Mouse (Mus musculus) midbrain, embryonic 15.5 days (tissue): ENCODE data around the gene Acadvl. TPM values are rescaled to one million over a fixed set of nuclear protein-coding genes. Genes with fewer than 3 reads are reported as not detected.
A peak's percentile ranks its signal among the peaks of the same experiment; 100 is the strongest.

Experiments
- ATAC-seq: fragments of 200-750 bp; cut with Nextera tagmentation; replicated peaks from 2 replicates; pipeline ENCODE4 v1.8.0; 2017; ENCODE audit warnings: moderate TSS enrichment
- H3K27ac ChIP-seq: fragments of 300-500 bp; sonication (generic); 2 replicates; pipeline ENCODE4 v1.5.1; 2015; ENCODE audit warnings: mild to moderate bottlenecking, inconsistent platforms
- H3K27me3 ChIP-seq: fragments of 300-500 bp; sonication (generic); replicated peaks from 2 replicates; pipeline ENCODE4 v1.6.1; 2015; ENCODE audit warnings: inconsistent platforms
- H3K36me3 ChIP-seq: fragments of 300-500 bp; sonication (generic); replicated peaks from 2 replicates; pipeline ENCODE4 v1.6.1; 2015; ENCODE audit warnings: inconsistent platforms
- H3K4me1 ChIP-seq: fragments of 300-500 bp; sonication (generic); 2 replicates; pipeline ENCODE4 v1.6.1; 2015; ENCODE audit warnings: inconsistent platforms
- H3K4me2 ChIP-seq: fragments of 300-500 bp; sonication (generic); 2 replicates; pipeline ENCODE4 v1.6.1; 2015; ENCODE audit warnings: inconsistent platforms, mild to moderate bottlenecking, moderate library complexity
- H3K4me3 ChIP-seq: fragments of 300-500 bp; sonication (generic); 2 replicates; pipeline ENCODE4 v1.5.1; 2015; ENCODE audit warnings: mild to moderate bottlenecking, inconsistent platforms
- H3K9ac ChIP-seq: fragments of 300-500 bp; sonication (generic); 2 replicates; pipeline ENCODE4 v1.6.1; 2015; ENCODE audit warnings: mild to moderate bottlenecking, inconsistent platforms
- H3K9me3 ChIP-seq: fragments of 300-500 bp; sonication (generic); 2 replicates; pipeline ENCODE4 v1.6.1; 2016; ENCODE audit warnings: inconsistent platforms
- WGBS: fragments of 180-500 bp; shearing (Covaris S2); methylation state at CpG from one replicate; pipeline ENCODE4 v1.1.7; 2015; ENCODE audit warnings: mixed read lengths; 5-methylcytosine and 5-hydroxymethylcytosine counted together
- polyA plus RNA-seq: library from polyadenylated mRNA; unstranded; fragments of >200 nt; fragmentation: Nextera tagmentation; extraction: Ambion mirVana; gene quantifications from 2 replicates; pipeline ENCODE4 v1.2.1, GENCODE M21; 2015

The Acadvl gene
- polyA plus RNA-seq, 1 experiment from 2014 or later, result 57.2 TPM

DNA sequence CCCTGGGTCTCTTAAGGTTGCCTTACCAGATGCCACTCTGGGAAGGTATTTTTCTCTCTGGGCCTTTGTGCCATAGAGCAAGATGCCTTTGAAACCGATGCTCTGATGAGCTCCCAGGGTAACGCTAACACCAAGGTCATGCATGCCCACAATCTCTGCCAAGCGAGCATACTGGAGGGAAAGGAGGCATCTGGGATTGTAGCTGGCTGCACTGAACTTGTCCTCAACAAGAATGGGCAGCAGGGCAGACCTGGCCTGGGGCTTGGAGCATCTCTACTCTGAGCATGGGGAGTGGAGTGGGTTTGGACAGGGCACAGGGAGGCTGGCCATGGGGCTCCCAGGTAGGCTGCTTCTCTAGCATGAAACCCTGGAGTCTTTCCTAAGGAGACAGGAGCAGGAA lies 1.8 kb downstream of the Acadvl start:
- no peak for ATAC-seq
- H3K4me3 ChIP-seq, result no peak overlapping the region
- no peaks in the 10 kb centered on the region for H3K9me3 ChIP-seq
- H3K4me1 ChIP-seq, result peaks cover 29% of the 10 kb centered on the region
- WGBS, result 87% methylated on average over 3 of the region's 3 CpGs
- H3K36me3 ChIP-seq, result peaks cover 48% of the 10 kb centered on the region
- H3K27ac ChIP-seq, result no peak overlapping the region
- H3K9ac ChIP-seq, result no peak overlapping the region
- H3K4me2 ChIP-seq, result no peak overlapping the region
- no peaks in the 10 kb centered on the region for H3K27me3 ChIP-seq

DNA sequence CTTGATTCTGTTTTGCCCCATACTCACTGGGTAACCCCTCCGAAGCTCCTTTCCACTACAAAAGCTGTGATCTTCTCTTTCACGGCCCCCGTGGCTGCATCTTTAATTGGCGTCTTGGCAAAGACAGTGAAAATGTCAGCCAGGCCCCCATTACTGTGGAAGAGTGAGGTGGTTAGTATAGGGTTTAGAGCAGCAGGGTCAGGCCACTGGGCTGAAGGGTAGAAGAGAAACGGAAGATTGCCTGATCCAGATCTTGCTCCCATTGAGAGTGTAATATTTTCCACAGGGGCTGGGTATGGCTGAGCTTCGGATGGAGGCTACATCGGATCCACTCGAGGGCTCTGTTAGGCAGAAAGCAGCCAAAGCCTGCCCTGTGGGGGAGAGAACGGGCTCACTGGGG lies 2.3 kb downstream of the Acadvl start:
- 87% methylated on average over 9 of the region's 9 CpGs for WGBS
- no peak overlapping the region for H3K4me3 ChIP-seq
- peaks cover 53% of the 10 kb centered on the region for H3K36me3 ChIP-seq
- H3K4me2 ChIP-seq, result no peak overlapping the region
- peaks cover 28% of the 10 kb centered on the region for H3K4me1 ChIP-seq
- H3K27me3 ChIP-seq, result no peaks in the 10 kb centered on the region
- H3K9ac ChIP-seq, result no peak overlapping the region
- ATAC-seq, result no peak
- no peak overlapping the region for H3K27ac ChIP-seq
- no peaks in the 10 kb centered on the region for H3K9me3 ChIP-seq

GRCm38 (mm10) chr11:70010961-70011360 lies 4.2 kb downstream of the Acadvl start:
- H3K9ac ChIP-seq, result no peak overlapping the region
- H3K27ac ChIP-seq, result no peak overlapping the region
- no peak overlapping the region for H3K4me2 ChIP-seq
- H3K27me3 ChIP-seq, result no peaks in the 10 kb centered on the region
- peaks cover 14% of the 10 kb centered on the region for H3K4me1 ChIP-seq
- WGBS, result 74% methylated on average over 10 of the region's 10 CpGs
- no peak overlapping the region for H3K4me3 ChIP-seq
- no peak for ATAC-seq
- peaks cover 71% of the 10 kb centered on the region for H3K36me3 ChIP-seq
- H3K9me3 ChIP-seq, result no peaks in the 10 kb centered on the region

DNA sequence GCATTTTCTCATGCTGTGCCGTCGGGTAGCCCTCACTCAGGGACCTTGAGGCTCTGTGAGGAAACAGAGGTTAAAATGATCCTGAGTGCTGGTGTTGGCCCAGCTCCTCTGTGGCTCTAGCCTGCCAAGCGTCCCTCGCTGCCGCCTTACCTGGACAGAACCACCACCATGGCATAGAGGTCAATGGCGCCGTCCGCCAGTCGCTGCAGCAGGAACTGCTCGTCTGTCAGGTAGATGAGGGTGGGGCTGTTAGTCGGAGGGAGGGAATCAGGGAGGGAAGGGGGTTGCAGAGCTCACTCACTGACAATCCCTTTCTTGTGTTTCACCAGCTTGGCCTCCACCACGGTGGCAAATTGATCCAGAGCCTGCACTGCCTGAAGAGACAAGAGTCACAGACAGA lies 4.7 kb downstream of the Acadvl start:
- ATAC-seq, result no peak
- no peak overlapping the region for H3K4me3 ChIP-seq
- WGBS, result 91% methylated on average over 12 of the region's 12 CpGs
- H3K4me2 ChIP-seq, result no peak overlapping the region
- H3K27me3 ChIP-seq, result no peaks in the 10 kb centered on the region
- H3K36me3 ChIP-seq, result peaks cover 71% of the 10 kb centered on the region
- H3K4me1 ChIP-seq, result peaks cover 13% of the 10 kb centered on the region
- no peak overlapping the region for H3K27ac ChIP-seq
- no peak overlapping the region for H3K9ac ChIP-seq
- no peaks in the 10 kb centered on the region for H3K9me3 ChIP-seq

DNA sequence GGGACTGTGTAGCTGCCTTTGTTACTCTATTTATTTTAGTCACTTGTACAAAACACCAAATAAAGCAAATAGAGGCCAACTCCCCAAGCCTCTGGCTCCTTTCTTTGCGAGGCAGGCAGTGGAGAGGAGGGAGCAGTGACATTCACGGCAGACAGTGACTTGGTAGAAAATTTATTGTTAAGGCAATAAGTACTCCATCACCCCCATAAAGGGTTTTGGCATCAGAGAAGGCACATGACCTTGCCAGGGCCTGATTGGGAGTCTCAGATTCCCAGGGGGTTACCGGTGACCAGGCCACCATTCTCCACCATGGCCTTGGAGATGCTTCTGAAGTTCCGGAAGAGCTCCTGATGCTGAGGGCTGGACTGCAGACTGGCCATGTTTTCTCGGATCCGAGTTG lies 5.2 kb downstream of the Acadvl start:
- no peak overlapping the region for H3K9ac ChIP-seq
- H3K27ac ChIP-seq, result no peak overlapping the region
- ATAC-seq, result no peak
- no peak overlapping the region for H3K4me3 ChIP-seq
- H3K9me3 ChIP-seq, result no peaks in the 10 kb centered on the region
- H3K4me1 ChIP-seq, result peaks cover 10% of the 10 kb centered on the region
- 91% methylated on average over 6 of the region's 6 CpGs for WGBS
- no peaks in the 10 kb centered on the region for H3K27me3 ChIP-seq
- H3K4me2 ChIP-seq, result no peak overlapping the region
- H3K36me3 ChIP-seq, result peaks cover 72% of the 10 kb centered on the region

- Histone ChIP-seq H3K9ac (no peak overlapping the region), H3K27me3 (no peaks in the 10 kb centered on the region), H3K4me1 (peaks cover 35% of the 10 kb centered on the region), H3K4me3 (no peak overlapping the region), H3K9me3 (no peaks in the 10 kb centered on the region), H3K36me3 (peaks cover 45% of the 10 kb centered on the region), H3K4me2 (no peak overlapping the region), H3K27ac (no peak overlapping the region)
- no peak for ATAC-seq
- whole genome bisulfite sequencing, result 47% methylated on average over 5 of the region's 5 CpGs
These were observed 9.7 kb downstream of the Acadvl start for GRCm38 (mm10) chr11:70005521-70005920.

GRCm38 (mm10) chr11:70002471-70002870 lies 12.7 kb downstream of the Acadvl start:
- H3K9me3 ChIP-seq, result no peaks in the 10 kb centered on the region
- no peak for ATAC-seq
- H3K36me3 ChIP-seq, result peaks cover 24% of the 10 kb centered on the region
- H3K27me3 ChIP-seq, result no peaks in the 10 kb centered on the region
- peak overlapping the region; percentile 67; the same call in 1 of the 2 replicates for H3K4me3 ChIP-seq
- 0 out of 2 replicates have a peak overlapping the region, but pooled peaks have one; percentile 12 for H3K9ac ChIP-seq
- H3K4me2 ChIP-seq, result peak overlapping the region; percentile 83
- peaks cover 53% of the 10 kb centered on the region for H3K4me1 ChIP-seq
- H3K27ac ChIP-seq, result no peak overlapping the region
- WGBS, result 90% methylated on average over 2 of the region's 2 CpGs

GRCm38 (mm10) chr11:70001865-70002264 lies 13.3 kb downstream of the Acadvl start:
- peaks cover 56% of the 10 kb centered on the region for H3K4me1 ChIP-seq
- H3K4me2 ChIP-seq, result peak overlapping the region; percentile 83
- H3K27ac ChIP-seq, result no peak overlapping the region
- no peaks in the 10 kb centered on the region for H3K27me3 ChIP-seq
- H3K4me3 ChIP-seq, result peak overlapping the region; percentile 67
- peaks cover 18% of the 10 kb centered on the region for H3K36me3 ChIP-seq
- no peaks in the 10 kb centered on the region for H3K9me3 ChIP-seq
- ATAC-seq, result no peak
- H3K9ac ChIP-seq, result no peak overlapping the region

- Histone ChIP-seq H3K9me3 (no peaks in the 10 kb centered on the region), H3K4me3 (peak overlapping the region; percentile 67), H3K27me3 (no peaks in the 10 kb centered on the region), H3K36me3 (peaks cover 11% of the 10 kb centered on the region), H3K27ac (peak overlapping the region; percentile 98), H3K4me2 (peak overlapping the region; percentile 83), H3K9ac (peak overlapping the region; percentile 69), H3K4me1 (peaks cover 56% of the 10 kb centered on the region)
- no peak for ATAC-seq
- 13% methylated on average over 8 of the region's 8 CpGs for WGBS
These were observed 14.1 kb downstream of the Acadvl start for GRCm38 (mm10) chr11:70001159-70001558.

- peak; percentile 60 for ATAC-seq
- Histone ChIP-seq H3K4me1 (peaks cover 56% of the 10 kb centered on the region), H3K36me3 (peaks cover 9% of the 10 kb centered on the region), H3K27ac (peak within 1 kb of the TSS; percentile 98), H3K27me3 (no peaks in the 10 kb centered on the region), H3K4me3 (peak within 1 kb of the TSS; percentile 67), H3K4me2 (peak within 1 kb of the TSS; percentile 83), H3K9me3 (no peaks in the 10 kb centered on the region), H3K9ac (peak within 1 kb of the TSS; percentile 69)
- WGBS, result under 1% methylated on average over 48 of the region's 48 CpGs
These were observed 14.8 kb downstream of the Acadvl start, which contains the start of gene Dvl2 for GRCm38 (mm10) chr11:70000396-70000898. Dvl2 (plus strand) TSS chr11:70000595.

- peak overlapping the region; percentile 98 for H3K27ac ChIP-seq
- ATAC-seq, result no peak
- no peaks in the 10 kb centered on the region for H3K9me3 ChIP-seq
- H3K4me3 ChIP-seq, result peak overlapping the region; percentile 67
- peaks cover 62% of the 10 kb centered on the region for H3K4me1 ChIP-seq
- no peak overlapping the region for H3K9ac ChIP-seq
- peaks cover 9% of the 10 kb centered on the region for H3K36me3 ChIP-seq
- peak overlapping the region; percentile 83; the same call in 1 of the 2 replicates for H3K4me2 ChIP-seq
- no peaks in the 10 kb centered on the region for H3K27me3 ChIP-seq
- 88% methylated on average over 8 of the region's 8 CpGs for WGBS
These were observed 15.5 kb downstream of the Acadvl start for GRCm38 (mm10) chr11:69999666-70000065.

DNA sequence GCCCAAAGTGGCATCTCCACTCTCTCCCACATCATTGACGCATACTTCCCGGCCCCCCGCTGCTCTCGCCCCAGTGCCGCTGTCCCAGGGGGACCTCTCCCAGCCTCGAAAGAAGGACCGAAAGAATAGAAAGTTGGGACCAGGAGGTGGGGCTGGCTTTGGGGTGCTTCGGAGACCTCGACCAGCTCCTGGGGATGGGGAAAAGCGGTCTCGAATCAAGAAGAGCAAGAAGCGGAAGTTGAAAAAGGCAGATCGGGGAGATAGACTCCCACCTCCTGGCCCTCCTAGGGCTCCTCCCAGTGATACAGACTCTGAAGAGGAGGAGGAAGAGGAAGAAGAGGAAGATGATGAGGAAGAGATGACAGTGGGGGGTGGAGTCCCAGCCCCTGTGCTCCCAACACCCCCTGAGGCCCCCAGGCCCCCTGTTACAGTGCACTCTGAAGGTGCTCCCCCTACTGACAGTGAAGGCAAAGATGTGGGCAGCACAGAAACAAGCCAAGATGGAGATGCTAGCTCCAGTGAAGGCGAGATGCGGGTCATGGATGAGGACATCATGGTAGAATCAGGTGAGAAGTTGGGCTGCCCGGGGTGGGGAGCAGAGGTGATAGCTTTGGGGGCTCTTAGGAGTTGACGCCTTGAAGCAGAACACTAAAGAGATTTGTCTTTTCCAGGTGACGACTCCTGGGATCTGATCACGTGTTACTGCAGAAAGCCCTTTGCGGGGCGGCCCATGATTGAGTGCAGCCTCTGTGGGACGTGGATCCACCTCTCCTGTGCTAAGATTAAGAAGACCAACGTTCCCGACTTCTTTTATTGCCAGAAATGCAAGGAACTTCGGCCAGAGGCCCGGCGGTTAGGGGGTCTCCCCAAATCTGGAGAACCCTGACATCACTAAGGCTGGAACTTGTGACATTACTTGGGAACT lies 16.4 kb downstream of the Acadvl start:
- Histone ChIP-seq H3K9me3 (no peaks in the 10 kb centered on the region), H3K27ac (no peak overlapping the region), H3K27me3 (no peaks in the 10 kb centered on the region), H3K36me3 (peaks cover 9% of the 10 kb centered on the region), H3K4me2 (no peak overlapping the region), H3K9ac (no peak overlapping the region), H3K4me3 (0 out of 2 replicates have a peak overlapping the region, but pooled peaks have one; percentile 90), H3K4me1 (peaks cover 63% of the 10 kb centered on the region)
- no peak for ATAC-seq
- WGBS, result 92% methylated on average over 27 of the region's 27 CpGs
